Comparison of ENCODE assay signal across 27 mouse cellular contexts in genomic region chr9:63099876-63100275, GRCm38 (mm10). TPM values are rescaled to one million over a fixed set of nuclear protein-coding genes. Genes with fewer than 3 reads are reported as not detected.
"Had no signal": no experiment of that assay in that cellular context is flagged by ENCODE, and none has a peak within 500 bp of the region (broad histone marks: within the 10 kb centered on the region; RNA-seq: fewer than 3 reads in every experiment).

No protein-coding gene starts in this region.

- H3K4me1 ChIP-seq: megakaryocyte, embryonic 14.5 days; midbrain, embryonic 15.5 days; neural tube, embryonic 12.5 days; neural tube, embryonic 15.5 days had no signal

- H3K4me2 ChIP-seq: limb, embryonic 13.5 days; liver, embryonic 11.5 days; midbrain, embryonic 11.5 days; midbrain, embryonic 15.5 days; neural tube, embryonic 12.5 days; neural tube, embryonic 15.5 days had no signal

- H3K36me3 ChIP-seq: limb, embryonic 10.5 days; limb, embryonic 13.5 days; midbrain, embryonic 15.5 days; neural tube, embryonic 12.5 days; neural tube, embryonic 15.5 days had no signal

- H3K9ac ChIP-seq: limb, embryonic 13.5 days; liver, embryonic 14.5 days; liver, postnatal 0 days; midbrain, embryonic 15.5 days; neural tube, embryonic 12.5 days; neural tube, embryonic 15.5 days had no signal

- H3K27me3 ChIP-seq: limb, embryonic 13.5 days; midbrain, embryonic 15.5 days; neural tube, embryonic 12.5 days; neural tube, embryonic 15.5 days had no signal

- ATAC-seq: intestine, postnatal 0 days; liver, postnatal 0 days; midbrain, embryonic 15.5 days had no signal

- DNase-seq: kidney, postnatal 10 days; layer of hippocampus, adult 9-11 months; liver, postnatal 0 days; lung, postnatal 36 days; right cerebral cortex, adult 18-20 months; right cerebral cortex, postnatal 14 days; right cerebral cortex, postnatal 4 days; thymus, adult 2 months; thymus, postnatal 14 days; thymus, postnatal 4 days had no signal

- H3K27ac ChIP-seq: layer of hippocampus, adult 2 months; limb, embryonic 10.5 days; limb, embryonic 13.5 days; liver, embryonic 14.5 days; midbrain, embryonic 15.5 days; neural tube, embryonic 12.5 days; neural tube, embryonic 15.5 days; stomach, postnatal 0 days had no signal

- H3K9me3 ChIP-seq: limb, embryonic 10.5 days; limb, embryonic 13.5 days; midbrain, embryonic 15.5 days; neural tube, embryonic 15.5 days had no signal

- H3K4me3 ChIP-seq: layer of hippocampus, adult 2 months; limb, embryonic 10.5 days; limb, embryonic 13.5 days; megakaryocyte, embryonic 14.5 days; midbrain, embryonic 15.5 days; neural tube, embryonic 12.5 days; neural tube, embryonic 15.5 days had no signal

RNA-seq across cellular contexts. Expression of gene Skor1, which starts 48.9 kb away (rescaled TPM):
- polyA plus RNA-seq: intestine, embryonic 14.5 days; intestine, postnatal 0 days; kidney, embryonic 14.5 days; large intestine, adult 2 months; liver, embryonic 11.5 days; liver, postnatal 0 days; lung, embryonic 16.5 days; stomach, embryonic 14.5 days; stomach, postnatal 0 days had no signal
